Mouse (Mus musculus) hindbrain, embryonic 12.5 days (tissue): ENCODE results near the gene Alox12. TPM values are rescaled to one million over a fixed set of nuclear protein-coding genes. Genes with fewer than 3 reads are reported as not detected.

Experiments
- ATAC-seq: fragments of 200-750 bp; cut with Nextera tagmentation; 2 replicates; pipeline ENCODE4 v1.8.0; 2017; ENCODE audit warnings: moderate TSS enrichment; ENCODE audit not compliant: low FRiP score
- H3K27ac ChIP-seq: fragments of 300-500 bp; sonication (generic); 2 replicates; pipeline ENCODE4 v1.5.1; 2016; ENCODE audit warnings: mild to moderate bottlenecking
- H3K27me3 ChIP-seq: fragments of 300-500 bp; sonication (generic); 2 replicates; pipeline ENCODE4 v1.6.1; 2016; ENCODE audit warnings: mild to moderate bottlenecking
- H3K36me3 ChIP-seq: fragments of 300-500 bp; sonication (generic); 2 replicates; pipeline ENCODE4 v1.6.1; 2016; ENCODE audit warnings: mild to moderate bottlenecking
- H3K4me1 ChIP-seq: fragments of 300-500 bp; sonication (generic); 2 replicates; pipeline ENCODE4 v1.6.1; 2016
- H3K4me2 ChIP-seq: fragments of 300-500 bp; sonication (generic); replicated peaks from 2 replicates; pipeline ENCODE4 v1.6.1; 2016; ENCODE audit warnings: mild to moderate bottlenecking
- H3K4me3 ChIP-seq: fragments of 300-500 bp; sonication (generic); 2 replicates; pipeline ENCODE4 v1.5.1; 2016; ENCODE audit warnings: mild to moderate bottlenecking
- H3K9ac ChIP-seq: fragments of 300-500 bp; sonication (generic); 2 replicates; pipeline ENCODE4 v1.6.1; 2016; ENCODE audit warnings: mild to moderate bottlenecking, moderate library complexity
- H3K9me3 ChIP-seq: fragments of 300-500 bp; sonication (generic); replicated peaks from 2 replicates; pipeline ENCODE4 v1.6.1; 2016; ENCODE audit warnings: mild to moderate bottlenecking
- WGBS: fragments of 180-500 bp; shearing (Covaris S2); methylation state at CpG from one replicate; pipeline ENCODE4 v1.1.7; 2016; 5-methylcytosine and 5-hydroxymethylcytosine counted together
- microRNA counts: library from miRNA; unstranded; fragments of <30 nt; microRNA quantifications from one replicate; lab custom pipeline; 2017
- microRNA-seq: library from miRNA; unstranded; fragments of <30 nt; microRNA quantifications from one replicate; pipeline ENCODE4, GENCODE M21; 2017
- polyA plus RNA-seq: library from polyadenylated mRNA; unstranded; fragments of >200 nt; fragmentation: Nextera tagmentation; extraction: Ambion mirVana; gene quantifications from 2 replicates; pipeline ENCODE4 v1.2.1, GENCODE M21; 2016

The Alox12 gene
- polyA plus RNA-seq, 1 experiment from 2014 or later: 2.2 TPM

GRCm38 (mm10) chr11:70200036-70200608 lies 55.0 kb downstream of the Alox12 start:
- WGBS: 92% methylated on average over 5 of the region's 5 CpGs
- H3K27me3 ChIP-seq: no peaks in the 10 kb centered on the region
- no peak overlapping the region for H3K4me2 ChIP-seq
- no peaks in the 10 kb centered on the region for H3K9me3 ChIP-seq
- no peak overlapping the region for H3K4me3 ChIP-seq
- H3K27ac ChIP-seq: no peak overlapping the region
- H3K9ac ChIP-seq: no peak overlapping the region
- no peak for ATAC-seq
- no peaks in the 10 kb centered on the region for H3K36me3 ChIP-seq
- H3K4me1 ChIP-seq: no peaks in the 10 kb centered on the region; the same call in 1 of the 2 replicates

GRCm38 (mm10) chr11:70199107-70199506 lies 56.0 kb downstream of the Alox12 start:
- Histone ChIP-seq H3K36me3 (no peaks in the 10 kb centered on the region), H3K27me3 (no peaks in the 10 kb centered on the region), H3K9me3 (no peaks in the 10 kb centered on the region), H3K4me2 (no peak overlapping the region), H3K4me3 (no peak overlapping the region), H3K27ac (no peak overlapping the region), H3K9ac (no peak overlapping the region), H3K4me1 (no peaks in the 10 kb centered on the region; the same call in 1 of the 2 replicates)
- no peak for ATAC-seq
- WGBS: 79% methylated on average over 8 of the region's 8 CpGs

DNA sequence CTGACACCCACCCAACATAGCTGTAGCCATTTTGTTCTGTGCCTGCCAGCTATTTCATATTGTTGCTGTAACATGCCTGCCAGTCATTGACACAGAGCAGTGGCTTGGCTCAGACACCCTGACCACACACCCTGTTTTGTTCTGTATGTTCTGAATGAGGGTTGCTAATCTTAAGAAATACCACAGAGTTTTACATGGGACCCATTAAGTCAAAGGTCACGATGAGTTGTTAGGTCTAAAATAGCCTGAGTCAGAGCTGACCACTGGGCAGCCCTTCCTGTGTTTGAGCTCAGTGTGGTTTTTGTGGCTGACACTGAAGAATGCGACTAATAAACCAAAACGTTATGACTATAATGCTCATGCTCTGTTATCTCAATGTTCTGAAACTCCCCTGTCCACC lies 56.8 kb downstream of the Alox12 start:
- no peak overlapping the region for H3K27ac ChIP-seq
- no peak overlapping the region for H3K4me3 ChIP-seq
- no peak overlapping the region for H3K9ac ChIP-seq
- H3K36me3 ChIP-seq: no peaks in the 10 kb centered on the region
- WGBS: 92% methylated on average over 3 of the region's 3 CpGs
- no peak for ATAC-seq
- no peak overlapping the region for H3K4me2 ChIP-seq
- no peaks in the 10 kb centered on the region for H3K9me3 ChIP-seq
- no peaks in the 10 kb centered on the region; the same call in none of the 2 replicates for H3K4me1 ChIP-seq
- H3K27me3 ChIP-seq: no peaks in the 10 kb centered on the region

DNA sequence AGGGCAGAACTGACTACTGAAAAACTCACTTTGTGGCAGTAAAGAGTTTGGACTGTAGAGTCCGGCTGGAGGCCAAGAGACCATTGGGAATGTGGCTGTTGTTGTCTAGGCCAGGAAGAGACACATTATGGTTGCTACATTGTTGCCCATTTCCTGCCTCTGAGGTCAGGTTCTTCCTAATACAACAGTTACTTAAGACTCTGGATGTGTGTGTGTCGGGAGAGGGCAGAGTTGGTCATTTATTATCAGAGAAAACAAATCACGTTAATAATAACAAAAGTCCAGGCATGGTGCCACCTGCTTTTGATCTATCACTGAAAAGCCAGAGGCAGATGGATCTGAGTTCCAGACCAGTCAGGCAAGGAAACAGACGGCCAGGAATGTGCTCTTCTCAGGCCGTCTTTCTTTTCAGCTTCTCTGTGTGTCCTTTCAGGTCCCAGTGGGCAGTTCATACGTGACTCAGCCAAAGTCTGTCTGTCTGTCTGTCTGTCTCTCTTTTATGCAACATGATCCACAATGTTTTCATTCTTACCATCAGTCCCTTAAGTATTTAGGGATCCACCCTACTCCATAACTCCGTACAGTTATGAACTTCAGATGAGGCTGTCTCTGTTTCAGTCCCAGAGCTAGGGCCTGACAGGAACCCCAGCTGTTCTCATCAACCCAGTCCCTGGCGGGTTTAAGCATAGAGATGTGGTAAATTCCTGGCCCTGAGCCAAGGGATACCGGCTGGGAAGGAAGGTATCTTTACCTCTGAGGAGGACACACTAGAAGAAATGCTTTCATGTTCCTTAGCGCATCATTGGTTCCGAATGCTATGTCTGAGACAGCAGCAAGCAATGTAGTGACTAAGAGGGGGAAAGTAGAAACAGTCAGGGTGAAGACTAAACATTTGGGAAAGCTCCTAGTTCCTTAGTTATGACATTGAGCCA lies 61.5 kb downstream of the Alox12 start:
- ATAC-seq: no peak
- Histone ChIP-seq H3K4me2 (no peak overlapping the region), H3K27ac (no peak overlapping the region), H3K36me3 (no peaks in the 10 kb centered on the region), H3K4me1 (no peaks in the 10 kb centered on the region; the same call in 1 of the 2 replicates), H3K9me3 (no peaks in the 10 kb centered on the region), H3K27me3 (no peaks in the 10 kb centered on the region), H3K4me3 (no peak overlapping the region), H3K9ac (no peak overlapping the region)
- WGBS: 54% methylated on average over 11 of the region's 11 CpGs

- no peak overlapping the region for H3K4me2 ChIP-seq
- no peak for ATAC-seq
- H3K27me3 ChIP-seq: no peaks in the 10 kb centered on the region
- no peaks in the 10 kb centered on the region for H3K9me3 ChIP-seq
- no peak overlapping the region for H3K27ac ChIP-seq
- H3K4me3 ChIP-seq: no peak overlapping the region
- no peak overlapping the region for H3K9ac ChIP-seq
- no peaks in the 10 kb centered on the region for H3K36me3 ChIP-seq
- no peaks in the 10 kb centered on the region; the same call in 1 of the 2 replicates for H3K4me1 ChIP-seq
- WGBS: 85% methylated on average over 4 of the region's 4 CpGs
Observed at GRCm38 (mm10) chr11:70192157-70192556, 63.0 kb downstream of the Alox12 start.

MicroRNA genes within 50 kb of the gene (microRNA counts, 519-probe panel; counts per million panel counts)
- 470 counts per million, percentile 58 among the panel's probes with 10 or more counts for microRNA mmu-miR-195 (lab: Ali Mortazavi, UCI)
- microRNA mmu-miR-497 (lab: Ali Mortazavi, UCI): 470 counts per million, percentile 58 among the panel's probes with 10 or more counts

Small RNA genes within 50 kb of the gene (microRNA-seq; reads per million reads assigned to microRNA genes)
- 387 reads per million, percentile 63 among the genes with 10 or more reads in this experiment for gene Mir195a
- gene Mir497: not detected
- not detected for gene Mir497b

Other genes with a start within 250 kb of the Alox12 start
- gene Acadvl, start 239.9 kb downstream of the Alox12 start, polyA plus RNA-seq: 59.8 and 61.9 TPM in 2 replicates
- gene Dlg4, start 238.4 kb downstream of the Alox12 start, polyA plus RNA-seq: 23.0 and 28.5 TPM in 2 replicates
- 0.56 and 0.89 TPM in 2 replicates for gene Asgr1, start 201.3 kb downstream of the Alox12 start, polyA plus RNA-seq
- gene Asgr2, start 162.7 kb downstream of the Alox12 start, polyA plus RNA-seq: not detected in 2 replicates
- 0.50 and 0.77 TPM in 2 replicates for gene Mgl2, start 125.0 kb downstream of the Alox12 start, polyA plus RNA-seq
- 0.71 and 2.6 TPM in 2 replicates for gene Clec10a, start 99.2 kb downstream of the Alox12 start, polyA plus RNA-seq
- 2.4 and 2.6 TPM in 2 replicates for gene Slc16a11, start 42.6 kb downstream of the Alox12 start, polyA plus RNA-seq
- gene Slc16a13, start 34.3 kb downstream of the Alox12 start, polyA plus RNA-seq: 16.4 and 20.8 TPM in 2 replicates
- 5.4 and 8.3 TPM in 2 replicates for gene Bcl6b, start 25.6 kb downstream of the Alox12 start, polyA plus RNA-seq
- 197 and 210 TPM in 2 replicates for gene 0610010K14Rik, start 17.4 kb downstream of the Alox12 start, polyA plus RNA-seq
- gene Gm21988, start 15.5 kb downstream of the Alox12 start, polyA plus RNA-seq: 11.3 and 14.6 TPM in 2 replicates
- gene Rnasek, start 15.5 kb downstream of the Alox12 start, polyA plus RNA-seq: 195 and 200 TPM in 2 replicates
- gene Alox12e, start 67.3 kb upstream of the Alox12 start, polyA plus RNA-seq: not detected in 2 replicates
- gene Alox15, start 96.7 kb upstream of the Alox12 start, polyA plus RNA-seq: 0.09 TPM in 1 of 2 replicates, not detected in the other
- gene Pelp1, start 154.7 kb upstream of the Alox12 start, polyA plus RNA-seq: 40.2 and 40.4 TPM in 2 replicates
- 36.5 and 36.8 TPM in 2 replicates for gene Arrb2, start 177.3 kb upstream of the Alox12 start, polyA plus RNA-seq
- 32.7 and 36.1 TPM in 2 replicates for gene Med11, start 196.6 kb upstream of the Alox12 start, polyA plus RNA-seq
- 0.60 and 1.1 TPM in 2 replicates for gene Zmynd15, start 204.1 kb upstream of the Alox12 start, polyA plus RNA-seq
- 2.0 and 2.1 TPM in 2 replicates for gene Cxcl16, start 204.6 kb upstream of the Alox12 start, polyA plus RNA-seq
- 0.36 TPM in 1 of 2 replicates, not detected in the other for gene Tm4sf5, start 249.9 kb upstream of the Alox12 start, polyA plus RNA-seq